ENCODE assay signal across 7 mouse cellular contexts in genomic region chr6:72788892-72789699, GRCm38 (mm10). TPM values are rescaled to one million over a fixed set of nuclear protein-coding genes. Genes with fewer than 3 reads are reported as not detected.
A peak's percentile ranks its signal among the peaks of the same experiment; 100 is the strongest.
DNase-seq lines count a peak whose midpoint lies in the region; ATAC-seq lines count a peak whose summit lies in the region.

Gene Tcf7l1 (minus strand): TSS chr6:72789254.

- H3K9ac ChIP-seq in embryonic facial prominence, embryonic 14.5 days (ENCODE audit: low read depth, low read length): peak within 1 kb of the TSS; percentile 95
- peak within 1 kb of the TSS; percentile 97 for H3K9ac ChIP-seq in limb, embryonic 12.5 days (replicated peaks)
- peak within 1 kb of the TSS; percentile 63 for H3K9ac ChIP-seq in midbrain, embryonic 15.5 days

- DNase-seq in adrenal gland, postnatal 4 days (ENCODE audit: low spot score in 2 of 2): peak; percentile 87 to 91
- DNase-seq in embryonic facial prominence, embryonic 14.5 days (ENCODE audit: low spot score): peak; percentile 96
- peak; percentile 93 for DNase-seq in heart, adult 8-10 months (ENCODE audit: low spot score)
- DNase-seq in kidney, adult 8-10 months: peak; percentile 85 to 87
- peak; percentile 62 to 81 for DNase-seq in spleen, adult 18-20 months

- WGBS in embryonic facial prominence, embryonic 14.5 days: under 1% methylated on average over 17 of the region's 80 CpGs
- under 1% methylated on average over 76 of the region's 80 CpGs for WGBS in limb, embryonic 12.5 days
- WGBS in midbrain, embryonic 15.5 days: under 1% methylated on average over 79 of the region's 80 CpGs

- H3K4me2 ChIP-seq in embryonic facial prominence, embryonic 14.5 days (ENCODE audit: low read depth, low read length): peak within 1 kb of the TSS; percentile 65
- H3K4me2 ChIP-seq in limb, embryonic 12.5 days: peak within 1 kb of the TSS; percentile 94
- H3K4me2 ChIP-seq in midbrain, embryonic 15.5 days: peak within 1 kb of the TSS; percentile 100

- ATAC-seq in embryonic facial prominence, embryonic 14.5 days (ENCODE audit: low read depth): peak; percentile 94
- peak; percentile 91 for ATAC-seq in limb, embryonic 12.5 days (ENCODE audit: insufficient number of reproducible peaks, insufficient read depth, low FRiP score, low TSS enrichment, low read depth)
- ATAC-seq in midbrain, embryonic 15.5 days (replicated peaks): peak; percentile 89

- H3K9me3 ChIP-seq in embryonic facial prominence, embryonic 14.5 days (ENCODE audit: control insufficient read depth, low read length): no peaks in the 10 kb centered on the region
- no peaks in the 10 kb centered on the region for H3K9me3 ChIP-seq in limb, embryonic 12.5 days
- no peaks in the 10 kb centered on the region for H3K9me3 ChIP-seq in midbrain, embryonic 15.5 days

- H3K27me3 ChIP-seq in embryonic facial prominence, embryonic 14.5 days (replicated peaks; ENCODE audit: control insufficient read depth, insufficient read depth, low read length): no peaks in the 10 kb centered on the region
- H3K27me3 ChIP-seq in limb, embryonic 12.5 days: no peaks in the 10 kb centered on the region
- H3K27me3 ChIP-seq in midbrain, embryonic 15.5 days (replicated peaks): peaks cover 33% of the 10 kb centered on the region

- peak within 1 kb of the TSS; percentile 95 for H3K27ac ChIP-seq in embryonic facial prominence, embryonic 14.5 days (replicated peaks; ENCODE audit: low read depth, low read length)
- peak within 1 kb of the TSS; percentile 98 for H3K27ac ChIP-seq in limb, embryonic 12.5 days
- peak within 1 kb of the TSS; percentile 75 for H3K27ac ChIP-seq in midbrain, embryonic 15.5 days

- peak within 1 kb of the TSS; percentile 94 for H3K4me3 ChIP-seq in embryonic facial prominence, embryonic 14.5 days (ENCODE audit: low read depth, low read length)
- peak within 1 kb of the TSS; percentile 89 for H3K4me3 ChIP-seq in limb, embryonic 12.5 days (replicated peaks)
- peak within 1 kb of the TSS; percentile 74 for H3K4me3 ChIP-seq in midbrain, embryonic 15.5 days

- peaks cover 22% of the 10 kb centered on the region for H3K36me3 ChIP-seq in embryonic facial prominence, embryonic 14.5 days (ENCODE audit: control insufficient read depth, insufficient read depth, low read length)
- peaks cover 18% of the 10 kb centered on the region for H3K36me3 ChIP-seq in limb, embryonic 12.5 days
- H3K36me3 ChIP-seq in midbrain, embryonic 15.5 days (replicated peaks): no peaks in the 10 kb centered on the region

- H3K4me1 ChIP-seq in embryonic facial prominence, embryonic 14.5 days (ENCODE audit: control insufficient read depth, insufficient read depth, low read length): peaks cover 15% of the 10 kb centered on the region
- H3K4me1 ChIP-seq in limb, embryonic 12.5 days (replicated peaks): peaks cover 18% of the 10 kb centered on the region
- H3K4me1 ChIP-seq in midbrain, embryonic 15.5 days: peaks cover 25% of the 10 kb centered on the region

RNA-seq across cellular contexts. Expression of gene Tcf7l1, which starts in this region (rescaled TPM):
- total RNA-seq in adrenal gland, postnatal 4 days (2021): 10 to 100 TPM; 29.8 to 31.1 TPM
- 42.3 and 46.3 TPM in 2 replicates for polyA plus RNA-seq in embryonic facial prominence, embryonic 14.5 days (2014; fragmentation: Nextera tagmentation; extraction: Ambion mirVana)
- 1 to 10 TPM; 6.8 to 9.2 (median 7.9) TPM for total RNA-seq in heart, adult 8-10 months (2022)
- polyA plus RNA-seq in limb, embryonic 12.5 days (2016; fragmentation: Nextera tagmentation; extraction: Ambion mirVana): 49.3 and 58.3 TPM in 2 replicates
- polyA plus RNA-seq in midbrain, embryonic 15.5 days (2015; fragmentation: Nextera tagmentation; extraction: Ambion mirVana): 6.1 and 7.2 TPM in 2 replicates

Comparison
In these comparisons a context has a peak if more than half of its experiments do, and no peak if none do; other contexts are left out.
1. Peak in every context shown above with its lines: DNase-seq, ATAC-seq, H3K4me3 ChIP-seq and H3K27ac ChIP-seq.